Mouse (Mus musculus) forebrain, embryonic 14.5 days (tissue): ENCODE results near the gene Matn1. TPM values are rescaled to one million over a fixed set of nuclear protein-coding genes. Genes with fewer than 3 reads are reported as not detected.

Source experiments
- ATAC-seq: fragments of 200-750 bp; cut with Nextera tagmentation; 2 replicates; pipeline ENCODE4 v1.8.0; 2017; ENCODE audit warnings: mild to moderate bottlenecking, moderate library complexity
- DNase-seq: peaks from one replicate; pipeline ENCODE4 v3.0.0-alpha.2; 2015; ENCODE audit warnings: low spot score
- H3K27ac ChIP-seq: fragments of 300-500 bp; sonication (generic); 2 replicates; pipeline ENCODE4 v1.5.1; 2014; ENCODE audit warnings: low read depth, mild to moderate bottlenecking, control low read depth, low read length, moderate library complexity
- H3K27me3 ChIP-seq: fragments of 300-500 bp; sonication (generic); replicated peaks from 2 replicates; pipeline ENCODE4 v1.6.1; 2014; ENCODE audit warnings: low read length, control low read depth, mixed read lengths; ENCODE audit not compliant: control insufficient read depth, insufficient read depth
- H3K36me3 ChIP-seq: fragments of 300-500 bp; sonication (generic); 2 replicates; pipeline ENCODE4 v1.6.1; 2014; ENCODE audit warnings: low read length, control low read depth; ENCODE audit not compliant: control insufficient read depth, insufficient read depth
- H3K4me1 ChIP-seq: fragments of 300-500 bp; sonication (generic); 2 replicates; pipeline ENCODE4 v1.6.1; 2014; ENCODE audit warnings: antibody characterized with exemption, low read length, control low read depth; ENCODE audit not compliant: control insufficient read depth, insufficient read depth
- H3K4me2 ChIP-seq: fragments of 300-500 bp; sonication (generic); 2 replicates; pipeline ENCODE4 v1.6.1; 2014; ENCODE audit warnings: mild to moderate bottlenecking, control low read depth, low read length
- H3K4me3 ChIP-seq: fragments of 300-500 bp; sonication (generic); 2 replicates; pipeline ENCODE4 v1.5.1; 2014; ENCODE audit warnings: low read depth, low read length, control low read depth
- H3K9ac ChIP-seq: fragments of 300-500 bp; sonication (generic); 2 replicates; pipeline ENCODE4 v1.6.1; 2014; ENCODE audit warnings: mild to moderate bottlenecking, low read length, control low read depth, moderate library complexity
- H3K9me3 ChIP-seq: fragments of 300-500 bp; sonication (generic); replicated peaks from 2 replicates; pipeline ENCODE4 v1.6.1; 2016; ENCODE audit warnings: low read length, control low read depth, mixed read lengths; ENCODE audit not compliant: control insufficient read depth
- WGBS: fragments of 180-500 bp; shearing (Covaris S2); extraction: QIAGEN DNeasy Blood & Tissue Kit; methylation state at CpG from one replicate; pipeline ENCODE4 v1.1.7; 2014; 5-methylcytosine and 5-hydroxymethylcytosine counted together
- polyA plus RNA-seq: library from polyadenylated mRNA; unstranded; fragments of >200 nt; fragmentation: Nextera tagmentation; extraction: Ambion mirVana; gene quantifications from 2 replicates; pipeline ENCODE4 v1.2.1, GENCODE M21; 2014

The Matn1 gene
- polyA plus RNA-seq, 1 experiment from 2014 or later, result 0.09 TPM

DNA sequence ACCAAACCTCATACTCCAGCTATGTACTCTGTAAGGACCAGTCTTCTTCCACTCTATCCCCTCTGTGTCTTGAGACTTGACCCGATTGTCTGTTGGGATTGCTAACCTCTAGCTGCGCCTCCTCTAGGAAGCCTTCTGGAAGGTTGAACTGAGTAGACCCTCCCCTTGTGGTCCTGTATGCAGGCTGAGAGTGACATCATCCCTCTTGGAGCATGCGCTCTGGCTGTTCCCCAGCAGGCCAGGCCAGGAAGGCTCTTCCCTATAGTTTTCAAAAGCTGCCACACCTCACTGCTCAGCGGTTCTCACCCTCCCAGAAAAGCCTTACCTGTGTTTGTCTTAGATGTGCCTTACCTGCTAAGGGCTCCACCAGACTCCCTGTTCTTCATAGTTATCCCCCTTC is 42.9 kb downstream of the Matn1 start:
- 86% methylated on average over 4 of the region's 4 CpGs for WGBS
- H3K4me2 ChIP-seq, result no peak overlapping the region
- H3K9me3 ChIP-seq, result no peaks in the 10 kb centered on the region
- ATAC-seq, result no peak
- H3K9ac ChIP-seq, result no peak overlapping the region
- DNase-seq, result no peak
- H3K4me3 ChIP-seq, result no peak overlapping the region
- 0 out of 2 replicates have a peak overlapping the region, but pooled peaks have one; percentile 1 for H3K27ac ChIP-seq
- no peaks in the 10 kb centered on the region for H3K36me3 ChIP-seq
- H3K4me1 ChIP-seq, result peaks cover 11% of the 10 kb centered on the region
- no peaks in the 10 kb centered on the region for H3K27me3 ChIP-seq

DNA sequence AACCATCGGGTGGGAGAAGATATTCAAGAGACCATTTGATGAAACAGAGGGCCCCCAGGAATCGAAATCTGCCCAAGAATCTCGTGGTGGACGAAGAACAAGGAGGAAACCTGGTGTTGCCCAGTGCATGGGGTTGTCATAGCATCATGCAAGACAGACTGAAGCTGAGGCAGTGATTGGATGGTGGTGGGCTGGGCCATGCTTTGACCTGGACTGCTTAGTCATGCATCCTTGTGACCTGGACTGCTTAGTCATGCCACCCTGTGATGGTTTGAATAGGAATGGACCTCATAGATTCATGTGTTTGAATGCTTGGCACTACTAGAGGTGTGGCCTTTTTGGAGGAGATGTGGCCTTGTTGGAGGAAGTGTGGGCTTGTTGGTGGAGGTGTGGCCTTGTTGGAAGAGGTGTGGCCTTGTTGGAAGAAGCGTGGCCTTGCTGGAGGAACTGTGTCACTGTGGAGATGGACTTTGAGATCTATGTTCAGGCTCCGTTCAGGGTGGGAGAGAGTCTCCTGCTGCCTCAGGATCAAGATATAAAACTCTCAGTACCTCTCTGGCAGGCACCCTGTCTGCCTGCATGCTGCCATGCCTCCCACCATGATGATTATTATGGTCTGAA is 44.1 kb downstream of the Matn1 start:
- Histone ChIP-seq H3K4me1 (peaks cover 11% of the 10 kb centered on the region), H3K9me3 (no peaks in the 10 kb centered on the region), H3K27me3 (no peaks in the 10 kb centered on the region), H3K4me2 (no peak overlapping the region), H3K9ac (no peak overlapping the region), H3K27ac (no peak overlapping the region), H3K4me3 (no peak overlapping the region), H3K36me3 (no peaks in the 10 kb centered on the region)
- 96% methylated on average over 6 of the region's 6 CpGs for WGBS
- no peak for DNase-seq
- no peak for ATAC-seq

DNA sequence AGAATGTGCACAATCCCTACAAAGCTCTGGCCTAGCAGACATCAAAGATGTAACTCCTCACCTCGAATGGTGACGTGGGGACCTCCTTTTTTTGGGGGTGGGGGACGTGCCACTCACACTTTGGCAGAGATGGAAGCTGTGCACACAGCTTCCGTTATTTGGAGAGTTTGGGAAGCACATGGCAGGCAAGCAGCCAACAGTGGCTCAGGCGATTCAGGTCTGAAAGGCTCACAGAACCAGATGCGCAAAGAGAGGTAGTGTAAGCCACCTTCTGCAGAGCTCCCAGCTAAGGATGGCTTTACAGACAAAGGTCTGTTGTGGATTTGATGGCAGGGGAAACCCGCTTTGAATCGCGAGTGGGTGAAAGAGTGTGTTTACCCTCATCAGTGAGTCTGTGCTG is 45.0 kb downstream of the Matn1 start:
- Histone ChIP-seq H3K4me3 (no peak overlapping the region), H3K27me3 (no peaks in the 10 kb centered on the region), H3K9me3 (no peaks in the 10 kb centered on the region), H3K4me2 (no peak overlapping the region), H3K27ac (no peak overlapping the region), H3K36me3 (no peaks in the 10 kb centered on the region), H3K4me1 (peaks cover 11% of the 10 kb centered on the region), H3K9ac (no peak overlapping the region)
- ATAC-seq (no peak), DNase-seq (peak; percentile 65)
- WGBS, result 37% methylated on average over 9 of the region's 9 CpGs

DNA sequence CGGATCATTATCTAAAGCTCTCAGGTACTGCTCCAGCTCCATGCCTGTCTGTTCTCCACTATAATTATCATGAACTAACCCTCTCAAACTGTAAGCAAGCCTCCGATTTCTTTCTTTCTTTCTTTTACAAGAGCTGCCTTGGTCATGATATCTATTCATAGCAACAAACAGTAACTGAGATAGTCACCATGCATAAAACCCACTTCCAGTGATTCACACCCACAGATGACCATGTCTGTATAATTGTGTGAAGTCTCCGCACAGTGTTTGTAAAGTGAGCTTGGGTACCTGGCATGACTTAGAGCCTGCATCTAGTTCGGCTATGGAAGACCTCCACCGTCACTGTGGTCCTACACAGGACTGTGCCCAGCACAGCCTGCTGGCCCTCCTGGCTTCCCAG is 46.8 kb downstream of the Matn1 start:
- no peak for ATAC-seq
- 96% methylated on average over 5 of the region's 5 CpGs for WGBS

DNA sequence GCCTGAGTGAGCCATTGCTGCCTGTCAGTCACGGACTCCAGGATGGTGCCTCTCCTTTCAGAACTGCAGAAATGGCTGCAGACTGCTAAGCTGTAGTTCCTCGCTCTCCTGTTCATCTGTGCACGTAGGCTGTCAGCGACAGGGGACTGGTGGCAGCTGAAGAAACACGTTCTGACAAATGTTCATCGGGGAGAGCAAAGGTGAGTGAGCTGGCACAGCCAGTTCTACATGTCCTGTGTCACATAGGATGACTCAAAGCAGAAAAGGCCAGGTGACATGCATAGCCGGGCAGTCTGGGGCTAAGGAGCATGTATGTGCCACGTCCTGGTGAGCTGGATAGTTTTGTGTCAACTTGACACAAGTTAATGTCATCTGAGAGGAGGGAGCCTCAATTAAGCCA is 50.4 kb downstream of the Matn1 start:
- H3K27ac ChIP-seq, result no peak overlapping the region
- ATAC-seq (no peak), DNase-seq (no peak)
- H3K9me3 ChIP-seq, result 0 out of 2 replicates have a peak, but pooled peaks cover 5% of the 10 kb centered on the region
- peaks cover under 1% of the 10 kb centered on the region; the same call in 1 of the 2 replicates for H3K4me1 ChIP-seq
- no peak overlapping the region for H3K4me3 ChIP-seq
- no peaks in the 10 kb centered on the region for H3K27me3 ChIP-seq
- WGBS, result 90% methylated on average over 8 of the region's 8 CpGs
- H3K4me2 ChIP-seq, result no peak overlapping the region
- no peaks in the 10 kb centered on the region for H3K36me3 ChIP-seq
- H3K9ac ChIP-seq, result no peak overlapping the region

More for the DNA sequence above, 46.8 kb downstream of the Matn1 start:
- H3K4me3 ChIP-seq, result no peak overlapping the region
- H3K9ac ChIP-seq, result no peak overlapping the region
- H3K36me3 ChIP-seq, result no peaks in the 10 kb centered on the region
- 0 out of 2 replicates have a peak, but pooled peaks cover 5% of the 10 kb centered on the region for H3K9me3 ChIP-seq
- H3K4me1 ChIP-seq, result no peaks in the 10 kb centered on the region
- H3K4me2 ChIP-seq, result no peak overlapping the region
- DNase-seq, result no peak
- H3K27me3 ChIP-seq, result no peaks in the 10 kb centered on the region
- no peak overlapping the region for H3K27ac ChIP-seq

DNA sequence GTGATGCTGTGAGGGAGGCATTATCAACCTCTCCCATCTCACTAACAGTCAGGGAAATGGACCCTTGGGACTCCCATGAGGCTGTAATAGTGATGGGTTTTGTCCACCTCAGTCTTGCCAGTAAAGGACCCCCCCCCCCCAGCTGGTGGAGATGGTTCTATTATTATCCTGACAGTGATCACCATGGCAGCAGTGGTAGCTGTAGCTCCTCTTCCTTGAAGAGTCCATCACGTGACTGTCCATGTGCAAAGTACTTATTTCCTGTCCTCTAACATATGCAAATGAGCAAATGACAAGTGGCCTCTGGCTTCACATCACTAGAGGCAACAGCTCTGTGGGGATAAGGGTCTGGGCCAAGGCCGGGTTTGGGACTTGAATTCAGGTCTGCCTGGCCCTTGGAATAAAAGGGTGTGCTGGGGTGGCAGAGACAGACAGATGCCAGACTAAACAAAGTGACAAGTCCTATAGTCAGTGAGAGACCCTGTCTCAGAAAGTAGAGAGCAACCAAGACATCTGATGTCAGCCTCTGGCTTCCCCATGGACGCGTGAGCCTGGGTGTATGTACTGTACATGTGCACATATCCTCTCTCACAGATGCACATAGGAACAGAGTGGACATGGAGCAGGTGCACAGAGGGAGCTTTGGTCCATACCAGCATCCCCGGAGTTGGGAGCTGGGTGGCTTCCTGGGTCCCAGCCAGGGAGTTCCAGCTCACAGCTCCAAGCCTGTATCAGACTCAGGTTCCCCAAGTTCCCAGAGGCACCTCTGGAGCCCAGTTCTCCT is 55.8 kb downstream of the Matn1 start:
- Histone ChIP-seq H3K27me3 (no peaks in the 10 kb centered on the region), H3K36me3 (no peaks in the 10 kb centered on the region), H3K4me2 (no peak overlapping the region), H3K4me3 (no peak overlapping the region), H3K27ac (peak overlapping the region; percentile 84), H3K9me3 (0 out of 2 replicates have a peak, but pooled peaks cover 5% of the 10 kb centered on the region), H3K4me1 (peaks cover 16% of the 10 kb centered on the region), H3K9ac (no peak overlapping the region)
- peak; percentile 29 for DNase-seq
- peak; percentile 60 for ATAC-seq
- WGBS, result 67% methylated on average over 5 of the region's 5 CpGs

DNA sequence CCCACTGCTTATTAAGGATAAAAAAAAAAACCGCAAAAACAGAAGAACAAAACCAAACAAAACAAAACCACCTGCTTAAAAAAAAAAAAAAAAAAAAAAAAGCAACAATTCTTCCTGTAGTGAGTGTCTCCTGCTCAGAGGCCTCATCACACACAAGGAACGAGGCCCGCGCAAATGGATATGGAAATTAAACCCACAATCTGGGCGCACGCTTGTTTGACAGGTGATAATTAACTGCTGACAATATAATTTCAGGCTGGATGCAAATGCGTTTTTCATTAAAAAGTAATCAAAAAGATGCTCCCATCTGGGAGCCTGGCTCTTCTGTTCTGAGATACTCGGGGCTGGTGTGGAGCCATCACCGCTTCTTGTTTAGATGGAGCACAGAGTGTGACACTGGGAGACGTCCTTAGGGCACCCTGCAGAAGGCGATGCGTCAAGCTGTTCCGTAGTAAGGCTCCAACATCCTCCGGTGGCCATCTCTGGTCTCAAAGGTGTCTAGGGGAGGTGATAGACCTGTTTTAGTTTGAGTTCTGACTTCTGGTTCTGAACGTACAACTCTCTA is 56.5 kb downstream of the Matn1 start:
- peak; percentile 89 for ATAC-seq
- 44% methylated on average over 15 of the region's 15 CpGs for WGBS

More for the DNA sequence above, 56.5 kb downstream of the Matn1 start:
- Histone ChIP-seq H3K4me3 (no peak overlapping the region), H3K27me3 (no peaks in the 10 kb centered on the region), H3K4me1 (peaks cover 16% of the 10 kb centered on the region), H3K4me2 (no peak overlapping the region), H3K9me3 (no peaks in the 10 kb centered on the region), H3K36me3 (no peaks in the 10 kb centered on the region), H3K27ac (peak overlapping the region; percentile 84), H3K9ac (no peak overlapping the region)
- DNase-seq, result peak; percentile 91
